Mouse (Mus musculus): ENCODE measurements around the gene Creld2. TPM values are rescaled to one million over a fixed set of nuclear protein-coding genes. Genes with fewer than 3 reads are reported as not detected.

The Creld2 gene
- total and polyA plus RNA-seq, 2 experiments: 32.6 to 51.4 TPM

DNA sequence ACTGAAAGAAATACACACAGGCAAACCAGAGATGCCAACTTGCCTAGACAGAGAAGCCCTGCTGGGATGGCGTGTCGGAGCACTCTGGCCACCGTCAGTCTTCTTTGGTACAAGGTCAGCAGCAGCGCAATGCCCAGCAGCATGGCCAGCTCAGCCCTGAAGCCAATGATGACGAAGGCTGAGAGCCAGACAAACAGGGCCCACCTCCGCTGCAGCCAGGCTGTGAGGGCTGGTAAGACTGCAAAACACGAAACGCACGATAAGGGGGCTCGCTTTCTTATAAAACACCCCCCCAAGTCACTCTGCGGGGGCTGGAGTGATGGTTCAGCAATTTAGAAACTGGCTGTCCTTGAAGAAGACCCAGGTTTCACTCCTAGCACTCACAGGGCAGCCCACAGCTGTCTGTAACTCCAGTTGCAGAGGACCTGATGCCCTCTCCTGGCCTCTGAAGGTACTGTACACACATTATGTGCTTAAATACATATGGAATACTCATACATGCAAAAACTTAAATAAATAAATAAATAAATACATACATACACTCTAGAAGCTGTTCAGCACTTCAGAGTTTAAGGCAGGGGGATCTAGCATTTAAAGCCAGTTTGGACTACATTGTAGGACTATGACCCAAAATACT is 4.9 kb upstream of the Creld2 start:
- H3K27me3 ChIP-seq (ENCODE audit: control insufficient read depth, insufficient read depth, low read length): no peaks in the 10 kb centered on the region
- H3K4me1 ChIP-seq (ENCODE audit: control insufficient read depth, insufficient read depth, low read length): peaks cover 3% of the 10 kb centered on the region; the same call in 1 of the 2 replicates
- peaks cover 7% of the 10 kb centered on the region; the same call in 1 of the 2 replicates for H3K36me3 ChIP-seq (ENCODE audit: control insufficient read depth, insufficient read depth, low read length)
- H3K27ac ChIP-seq (replicated peaks; ENCODE audit: insufficient read depth, low read depth, low read length): no peak overlapping the region
- no peak for TF ChIP-seq POLR2A (IDR thresholded peaks at IDR 0.05; ENCODE audit: extremely low read depth, insufficient read depth, low read length)
- peak; percentile 26; the same call in 1 of the 2 replicates for TF ChIP-seq CTCF (IDR thresholded peaks at IDR 0.05; ENCODE audit: low read depth, low read length)
- no peak overlapping the region for H3K9ac ChIP-seq (ENCODE audit: low read depth, low read length)
- DNase-seq (ENCODE audit: extremely low read depth, low read depth, low spot score): no peak
- peaks cover under 1% of the 10 kb centered on the region for H3K79me2 ChIP-seq (ENCODE audit: control insufficient read depth, insufficient read depth, low read length)
- WGBS: 93% methylated on average over 11 of the region's 11 CpGs
- no peak overlapping the region for H3K4me3 ChIP-seq (ENCODE audit: insufficient read depth, low read depth, low read length)

DNA sequence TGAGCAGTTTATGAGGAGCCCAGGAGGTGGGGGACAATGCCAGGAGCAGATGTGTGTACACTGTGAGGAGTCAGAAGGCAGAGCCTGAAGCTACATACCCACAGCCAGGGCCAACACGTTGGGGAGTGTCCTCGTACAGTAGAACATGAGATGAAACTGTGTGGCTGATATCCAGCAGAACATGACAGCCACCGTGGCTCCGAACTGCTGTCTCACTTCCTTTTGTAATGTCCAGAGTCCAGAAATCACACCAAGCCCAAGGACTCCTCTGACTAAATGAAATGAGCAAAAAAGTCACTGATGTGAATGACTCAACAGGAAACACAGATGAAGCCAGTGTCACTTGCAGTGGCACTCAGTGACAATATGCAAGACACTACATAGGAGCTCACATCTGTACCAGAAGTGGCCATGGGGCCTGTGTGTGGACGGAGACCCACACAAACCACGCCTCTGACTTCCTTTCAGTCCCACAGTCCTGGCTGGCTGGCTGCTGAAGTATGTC is 4.2 kb upstream of the Creld2 start:
- 64% methylated on average over 6 of the region's 6 CpGs for WGBS
- Histone ChIP-seq H3K27ac (replicated peaks; ENCODE audit: insufficient read depth, low read depth, low read length) (no peak overlapping the region), H3K79me2 (ENCODE audit: control insufficient read depth, insufficient read depth, low read length) (peaks cover 8% of the 10 kb centered on the region), H3K4me1 (ENCODE audit: control insufficient read depth, insufficient read depth, low read length) (peaks cover 6% of the 10 kb centered on the region; the same call in 1 of the 2 replicates), H3K27me3 (ENCODE audit: control insufficient read depth, insufficient read depth, low read length) (no peaks in the 10 kb centered on the region), H3K4me3 (ENCODE audit: insufficient read depth, low read depth, low read length) (no peak overlapping the region), H3K36me3 (ENCODE audit: control insufficient read depth, insufficient read depth, low read length) (peaks cover 7% of the 10 kb centered on the region; the same call in 1 of the 2 replicates), H3K9ac (ENCODE audit: low read depth, low read length) (no peak overlapping the region)
- no peak for TF ChIP-seq CTCF (IDR thresholded peaks at IDR 0.05; ENCODE audit: low read depth, low read length)
- DNase-seq (ENCODE audit: extremely low read depth, low read depth, low spot score): no peak

DNA sequence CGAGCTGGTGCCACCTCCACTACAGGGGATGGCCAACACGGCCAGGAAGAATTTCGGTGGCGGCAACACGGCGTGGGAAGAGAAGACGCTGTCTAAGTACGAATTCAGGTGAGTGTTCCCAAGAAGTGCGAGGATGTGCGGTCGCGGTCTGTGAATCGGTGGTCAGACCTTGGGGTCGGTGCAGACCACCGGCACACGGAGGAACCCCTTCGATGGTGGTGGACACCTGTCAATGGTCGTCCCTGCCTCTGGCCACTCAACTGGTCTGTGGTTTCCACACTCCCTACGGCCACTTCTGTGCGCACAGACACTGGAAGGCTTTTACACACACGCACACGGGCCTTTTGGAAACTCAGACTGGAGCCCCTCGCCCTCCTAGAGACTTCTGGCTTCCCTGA is 459 bp downstream of the Creld2 start:
- no peak overlapping the region; the same call in 1 of the 2 replicates for H3K27ac ChIP-seq (replicated peaks; ENCODE audit: insufficient read depth, low read depth, low read length)
- H3K27me3 ChIP-seq (ENCODE audit: control insufficient read depth, insufficient read depth, low read length): no peaks in the 10 kb centered on the region
- no peak for DNase-seq (ENCODE audit: extremely low read depth, low read depth, low spot score)
- H3K36me3 ChIP-seq (ENCODE audit: control insufficient read depth, insufficient read depth, low read length): peaks cover 15% of the 10 kb centered on the region; the same call in 1 of the 2 replicates
- WGBS: under 1% methylated on average over 23 of the region's 23 CpGs
- no peak for TF ChIP-seq CTCF (IDR thresholded peaks at IDR 0.05; ENCODE audit: low read depth, low read length)
- TF ChIP-seq POLR2A (IDR thresholded peaks at IDR 0.05; ENCODE audit: extremely low read depth, insufficient read depth, low read length): no peak
- peaks cover 10% of the 10 kb centered on the region for H3K79me2 ChIP-seq (ENCODE audit: control insufficient read depth, insufficient read depth, low read length)
- peaks cover 22% of the 10 kb centered on the region for H3K4me1 ChIP-seq (ENCODE audit: control insufficient read depth, insufficient read depth, low read length)
- peak overlapping the region; percentile 88 for H3K9ac ChIP-seq (ENCODE audit: low read depth, low read length)
- H3K4me3 ChIP-seq (ENCODE audit: insufficient read depth, low read depth, low read length): peak overlapping the region; percentile 84

DNA sequence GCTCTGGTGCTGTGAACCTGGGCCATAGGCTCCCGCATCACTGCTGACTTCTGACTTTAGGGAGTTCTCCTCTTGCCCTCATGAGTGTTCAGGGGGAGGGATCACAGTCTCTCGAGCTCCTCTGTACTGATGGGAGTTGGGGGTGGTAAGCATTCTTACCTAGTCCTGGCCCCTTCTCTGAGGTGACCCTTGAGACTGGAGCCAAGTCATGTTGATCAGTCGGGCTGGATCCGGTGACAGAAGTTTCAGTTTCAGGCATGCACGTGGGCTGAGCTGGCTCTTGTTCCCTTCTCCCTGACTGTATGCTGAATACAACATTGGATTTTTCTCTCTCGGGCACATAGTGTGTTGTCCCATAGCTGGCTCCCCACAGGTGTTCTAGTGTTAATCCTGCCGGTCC is 2.0 kb downstream of the Creld2 start:
- no peak for TF ChIP-seq CTCF (IDR thresholded peaks at IDR 0.05; ENCODE audit: low read depth, low read length)
- TF ChIP-seq POLR2A (IDR thresholded peaks at IDR 0.05; ENCODE audit: extremely low read depth, insufficient read depth, low read length): no peak
- H3K4me1 ChIP-seq (ENCODE audit: control insufficient read depth, insufficient read depth, low read length): peaks cover 22% of the 10 kb centered on the region
- no peak overlapping the region for H3K27ac ChIP-seq (replicated peaks; ENCODE audit: insufficient read depth, low read depth, low read length)
- no peak for DNase-seq (ENCODE audit: extremely low read depth, low read depth, low spot score)
- 35% methylated on average over 7 of the region's 7 CpGs for WGBS
- peak overlapping the region; percentile 24; the same call in 1 of the 2 replicates for H3K9ac ChIP-seq (ENCODE audit: low read depth, low read length)
- peaks cover 19% of the 10 kb centered on the region; the same call in 1 of the 2 replicates for H3K36me3 ChIP-seq (ENCODE audit: control insufficient read depth, insufficient read depth, low read length)
- H3K27me3 ChIP-seq (ENCODE audit: control insufficient read depth, insufficient read depth, low read length): no peaks in the 10 kb centered on the region
- no peak overlapping the region for H3K4me3 ChIP-seq (ENCODE audit: insufficient read depth, low read depth, low read length)
- peaks cover 10% of the 10 kb centered on the region for H3K79me2 ChIP-seq (ENCODE audit: control insufficient read depth, insufficient read depth, low read length)

DNA sequence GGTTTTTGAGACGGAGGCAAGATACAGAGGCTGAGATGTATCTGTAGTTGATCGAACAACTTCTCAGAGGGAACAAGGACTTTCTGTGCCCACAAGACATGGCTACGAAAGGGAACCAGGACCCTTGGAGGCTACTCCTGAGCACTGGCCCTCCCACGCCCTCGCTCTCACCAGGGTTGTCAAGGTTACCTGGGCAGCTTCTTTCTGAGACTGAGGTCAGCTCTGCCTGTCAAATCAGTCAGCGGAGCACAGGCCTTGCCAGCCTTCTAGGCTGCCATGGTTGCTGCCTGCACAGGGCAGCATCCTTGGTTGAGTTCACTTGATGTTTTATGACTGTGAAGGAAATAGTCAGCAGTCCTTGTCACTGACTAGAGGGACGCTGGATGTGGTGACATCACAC is 3.1 kb downstream of the Creld2 start:
- no peak overlapping the region for H3K27ac ChIP-seq (replicated peaks; ENCODE audit: insufficient read depth, low read depth, low read length)
- H3K4me3 ChIP-seq (ENCODE audit: insufficient read depth, low read depth, low read length): no peak overlapping the region
- 88% methylated on average over 7 of the region's 7 CpGs for WGBS
- no peaks in the 10 kb centered on the region for H3K27me3 ChIP-seq (ENCODE audit: control insufficient read depth, insufficient read depth, low read length)
- DNase-seq (ENCODE audit: extremely low read depth, low read depth, low spot score): no peak
- peaks cover 10% of the 10 kb centered on the region for H3K79me2 ChIP-seq (ENCODE audit: control insufficient read depth, insufficient read depth, low read length)
- no peak for TF ChIP-seq CTCF (IDR thresholded peaks at IDR 0.05; ENCODE audit: low read depth, low read length)
- TF ChIP-seq POLR2A (IDR thresholded peaks at IDR 0.05; ENCODE audit: extremely low read depth, insufficient read depth, low read length): no peak
- peaks cover 28% of the 10 kb centered on the region for H3K4me1 ChIP-seq (ENCODE audit: control insufficient read depth, insufficient read depth, low read length)
- peaks cover 19% of the 10 kb centered on the region; the same call in 1 of the 2 replicates for H3K36me3 ChIP-seq (ENCODE audit: control insufficient read depth, insufficient read depth, low read length)
- H3K9ac ChIP-seq (ENCODE audit: low read depth, low read length): no peak overlapping the region

DNA sequence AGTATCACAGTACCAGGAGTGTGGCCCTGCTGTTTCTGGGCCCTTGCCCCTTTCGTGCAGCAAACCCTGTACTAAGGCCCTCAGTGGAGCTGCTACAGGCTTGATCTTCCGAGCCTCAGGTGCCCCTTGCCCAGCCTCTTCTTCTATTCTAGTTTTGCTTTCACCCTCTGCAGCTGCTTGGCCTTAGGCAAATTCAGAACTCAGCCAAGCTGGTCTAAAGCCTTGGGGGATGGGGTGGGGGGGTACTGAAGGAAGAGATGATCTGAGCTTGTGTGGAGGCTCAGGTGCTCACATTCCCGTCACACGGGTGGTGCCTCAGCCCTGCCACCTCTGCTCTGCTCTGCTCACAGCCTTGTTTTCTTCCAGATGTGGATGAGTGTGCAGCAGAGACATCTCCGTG is 3.9 kb downstream of the Creld2 start:
- Histone ChIP-seq H3K4me1 (ENCODE audit: control insufficient read depth, insufficient read depth, low read length) (peaks cover 29% of the 10 kb centered on the region), H3K4me3 (ENCODE audit: insufficient read depth, low read depth, low read length) (no peak overlapping the region), H3K79me2 (ENCODE audit: control insufficient read depth, insufficient read depth, low read length) (peaks cover 10% of the 10 kb centered on the region), H3K27me3 (ENCODE audit: control insufficient read depth, insufficient read depth, low read length) (no peaks in the 10 kb centered on the region), H3K27ac (replicated peaks; ENCODE audit: insufficient read depth, low read depth, low read length) (no peak overlapping the region), H3K36me3 (ENCODE audit: control insufficient read depth, insufficient read depth, low read length) (peaks cover 19% of the 10 kb centered on the region; the same call in 1 of the 2 replicates), H3K9ac (ENCODE audit: low read depth, low read length) (no peak overlapping the region)
- 94% methylated on average over 5 of the region's 5 CpGs for WGBS
- no peak for DNase-seq (ENCODE audit: extremely low read depth, low read depth, low spot score)
- TF ChIP-seq CTCF (IDR thresholded peaks at IDR 0.05; ENCODE audit: low read depth, low read length): no peak
- no peak for TF ChIP-seq POLR2A (IDR thresholded peaks at IDR 0.05; ENCODE audit: extremely low read depth, insufficient read depth, low read length)

All from liver, adult 2 months (tissue).